17 mouse cellular contexts compared by ENCODE assay signal in the genomic region with DNA sequence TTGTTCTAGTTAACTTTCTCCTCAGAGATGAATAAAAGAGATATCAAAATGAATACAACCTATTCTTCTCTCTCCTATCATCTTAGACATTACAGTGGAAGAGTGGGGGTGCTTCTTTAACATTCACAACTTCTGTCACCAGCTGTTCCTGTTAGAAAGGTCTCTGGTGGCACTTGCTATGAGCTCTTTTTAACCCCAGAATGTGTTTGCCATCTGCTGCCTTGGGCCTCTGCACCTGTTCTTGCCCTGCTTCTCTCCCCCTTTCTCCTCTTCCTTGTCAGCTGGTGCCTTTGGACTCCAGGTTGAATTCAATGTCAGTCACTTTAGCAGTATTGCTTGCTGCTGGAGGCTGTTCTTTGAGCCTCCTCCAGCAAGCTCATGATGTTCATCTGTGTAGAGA.
DNase-seq lines count a peak whose midpoint lies in the region; ATAC-seq and TF ChIP-seq lines count a peak whose summit lies in the region.
"Had no signal": no experiment of that assay in that cellular context is flagged by ENCODE, and none has a peak within 500 bp of the region (broad histone marks: within the 10 kb centered on the region; RNA-seq: fewer than 3 reads in every experiment).

No protein-coding gene starts in this region.

- no peak overlapping the region for H3K4me2 ChIP-seq in hindbrain, embryonic 14.5 days (replicated peaks)
- no peak overlapping the region for H3K4me2 ChIP-seq in hindbrain, embryonic 16.5 days (ENCODE audit: low read length)
- H3K4me2 ChIP-seq: lung, embryonic 14.5 days had no signal

- ATAC-seq in hindbrain, embryonic 14.5 days (ENCODE audit: low FRiP score), result no peak; the same call in 1 of the 2 replicates
- ATAC-seq in hindbrain, embryonic 16.5 days, result peak; percentile 71; the same call in 1 of the 2 replicates

- DNase-seq in hindbrain, embryonic 10.5 days (ENCODE audit: low spot score), result peak; percentile 22
- DNase-seq in hindbrain, embryonic 14.5 days (ENCODE audit: low spot score), result no peak
- peak; percentile 6 for DNase-seq in right cerebral cortex, adult 18-20 months
- no peak for DNase-seq in right cerebral cortex, postnatal 14 days
- no peak for DNase-seq in lung, adult 2 months
- no peak for DNase-seq in adrenal gland, adult (ENCODE audit: inconsistent age in 2 of 2, low spot score in 1 of 2)
- DNase-seq: adrenal gland, adult 2 months; cerebellum, adult 2 months; gastrocnemius, adult 2 months; heart, adult 2 months; kidney, adult 8-10 months; kidney, postnatal 4 days; layer of hippocampus, postnatal 36 days; liver; lung, embryonic 14.5 days had no signal

- no peak overlapping the region for H3K9ac ChIP-seq in hindbrain, embryonic 14.5 days
- H3K9ac ChIP-seq in hindbrain, embryonic 16.5 days (ENCODE audit: low read depth, low read length), result no peak overlapping the region
- H3K9ac ChIP-seq: lung, embryonic 14.5 days had no signal

- no peaks in the 10 kb centered on the region for H3K27me3 ChIP-seq in hindbrain, embryonic 10.5 days (ENCODE audit: insufficient read depth, poor library complexity, severe bottlenecking)
- H3K27me3 ChIP-seq in hindbrain, embryonic 14.5 days (ENCODE audit: control insufficient read depth, insufficient read depth, low read length), result no peaks in the 10 kb centered on the region
- H3K27me3 ChIP-seq in hindbrain, embryonic 16.5 days (replicated peaks; ENCODE audit: control insufficient read depth, insufficient read depth, low read length), result no peaks in the 10 kb centered on the region

- H3K36me3 ChIP-seq in hindbrain, embryonic 10.5 days, result no peaks in the 10 kb centered on the region
- H3K36me3 ChIP-seq in hindbrain, embryonic 14.5 days (replicated peaks; ENCODE audit: control insufficient read depth, insufficient read depth), result no peaks in the 10 kb centered on the region
- no peaks in the 10 kb centered on the region for H3K36me3 ChIP-seq in hindbrain, embryonic 16.5 days (ENCODE audit: control insufficient read depth, insufficient read depth, low read length)

- H3K4me3 ChIP-seq in hindbrain, embryonic 10.5 days, result no peak overlapping the region
- H3K4me3 ChIP-seq in hindbrain, embryonic 14.5 days (replicated peaks; ENCODE audit: low read length), result no peak overlapping the region
- H3K4me3 ChIP-seq in hindbrain, embryonic 16.5 days (ENCODE audit: low read length), result no peak overlapping the region
- no peak overlapping the region for H3K4me3 ChIP-seq in lung, adult 2 months (replicated peaks; ENCODE audit: extremely low read depth, low read depth, low read length)
- H3K4me3 ChIP-seq: gastrocnemius, adult 2 months; heart, adult 2 months had no signal

- H3K4me1 ChIP-seq in hindbrain, embryonic 10.5 days (replicated peaks), result peaks cover 16% of the 10 kb centered on the region
- no peaks in the 10 kb centered on the region for H3K4me1 ChIP-seq in hindbrain, embryonic 14.5 days (replicated peaks; ENCODE audit: control insufficient read depth, insufficient read depth, low read length)
- H3K4me1 ChIP-seq in hindbrain, embryonic 16.5 days (ENCODE audit: control insufficient read depth, insufficient read depth, low read depth, low read length), result no peaks in the 10 kb centered on the region
- no peaks in the 10 kb centered on the region for H3K4me1 ChIP-seq in lung, adult 2 months (ENCODE audit: control insufficient read depth, insufficient read depth, low read length)

- TF ChIP-seq POLR2A in lung, adult 2 months (IDR thresholded peaks at IDR 0.05; ENCODE audit: borderline replicate concordance, extremely low read depth, low read depth, low read length), result no peak

- TF ChIP-seq CTCF in lung, adult 2 months (IDR thresholded peaks at IDR 0.05; ENCODE audit: insufficient read depth, low read length), result no peak

- no peaks in the 10 kb centered on the region for H3K9me3 ChIP-seq in hindbrain, embryonic 10.5 days
- no peaks in the 10 kb centered on the region for H3K9me3 ChIP-seq in hindbrain, embryonic 14.5 days (ENCODE audit: control insufficient read depth, low read length)
- no peaks in the 10 kb centered on the region for H3K9me3 ChIP-seq in hindbrain, embryonic 16.5 days (ENCODE audit: control insufficient read depth, low read length)

- no peak overlapping the region for H3K27ac ChIP-seq in hindbrain, embryonic 10.5 days
- H3K27ac ChIP-seq in hindbrain, embryonic 14.5 days, result no peak overlapping the region
- no peak overlapping the region for H3K27ac ChIP-seq in hindbrain, embryonic 16.5 days (ENCODE audit: low read depth, low read length)
- H3K27ac ChIP-seq: gastrocnemius, adult 2 months; heart, adult 2 months; macrophage had no signal

Comparison
In these comparisons a context has a peak if more than half of its experiments do, and no peak if none do; other contexts are left out.
1. DNase-seq: peak in hindbrain, embryonic 10.5 days (single experiment) and right cerebral cortex, adult 18-20 months (single experiment); none in hindbrain, embryonic 14.5 days (single experiment), right cerebral cortex, postnatal 14 days (single experiment), lung, adult 2 months (single experiment) and adrenal gland, adult (0 of 2).